8 mouse cellular contexts compared by ENCODE assay signal in the genomic region with DNA sequence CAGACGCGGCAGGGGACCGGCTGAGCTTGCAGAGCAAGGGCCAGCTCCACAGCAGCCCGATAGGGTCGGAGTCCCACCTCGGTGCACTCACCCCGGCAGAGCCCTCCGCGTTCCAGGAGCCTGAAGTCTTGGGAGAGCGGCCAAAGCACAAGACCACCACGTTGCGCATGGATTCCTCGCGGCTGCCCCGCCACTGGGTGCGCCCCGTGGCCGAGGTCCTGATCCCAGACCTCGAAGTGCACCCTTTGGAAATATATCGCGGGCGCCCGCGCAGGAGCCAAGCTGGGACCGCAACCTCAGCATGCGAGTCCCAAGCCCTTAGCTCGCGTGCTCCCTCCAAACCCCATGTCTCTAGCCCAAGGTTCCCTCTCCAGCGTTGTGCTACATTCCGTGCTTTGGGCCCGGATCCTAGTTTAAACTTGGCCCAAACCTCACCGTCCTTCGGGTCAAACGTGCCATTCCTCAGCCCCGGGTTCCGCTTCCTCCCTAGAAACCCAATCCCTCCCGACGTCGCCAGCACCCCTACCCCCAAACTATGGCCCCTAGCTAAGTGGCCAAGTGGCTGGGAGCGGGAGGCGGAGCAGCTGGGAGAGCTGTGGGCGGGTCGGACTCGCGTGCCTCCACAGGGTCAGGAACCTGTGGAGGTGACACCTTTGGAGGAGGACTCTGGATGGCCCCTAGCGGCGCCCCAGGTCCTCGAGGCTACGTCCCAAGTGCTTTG. TPM values are rescaled to one million over a fixed set of nuclear protein-coding genes. Genes with fewer than 3 reads are reported as not detected.
DNase-seq lines count a peak whose midpoint lies in the region; ATAC-seq and TF ChIP-seq lines count a peak whose summit lies in the region.

No protein-coding gene starts in this region.

- no peaks in the 10 kb centered on the region for H3K9me3 ChIP-seq in limb, embryonic 11.5 days (ENCODE audit: control insufficient read depth, low read length)
- no peaks in the 10 kb centered on the region for H3K9me3 ChIP-seq in midbrain, embryonic 12.5 days

- TF ChIP-seq POLR2A in thymus, adult 2 months (IDR thresholded peaks at IDR 0.05; ENCODE audit: control insufficient read depth, extremely low read depth, insufficient read depth, low read length, poor library complexity) = no peak

- H3K27me3 ChIP-seq in limb, embryonic 11.5 days (ENCODE audit: control insufficient read depth, insufficient read depth, low read length) = peaks cover 26% of the 10 kb centered on the region
- H3K27me3 ChIP-seq in midbrain, embryonic 12.5 days = peaks cover 40% of the 10 kb centered on the region
- peaks cover 9% of the 10 kb centered on the region; the same call in 1 of the 2 replicates for H3K27me3 ChIP-seq in thymus, adult 2 months (ENCODE audit: control insufficient read depth, insufficient read depth, low read length)

- peak; percentile 12; the same call in 1 of the 2 replicates for ATAC-seq in limb, embryonic 11.5 days (ENCODE audit: insufficient number of reproducible peaks, low FRiP score, low TSS enrichment, low read depth)
- no peak for ATAC-seq in midbrain, embryonic 12.5 days (ENCODE audit: low FRiP score, low read depth)
- no peak for ATAC-seq in activated CD4-positive, CD25-positive, alpha-beta regulatory T cell, adult 4 months

- WGBS in limb, embryonic 11.5 days = under 1% methylated on average over 49 of the region's 49 CpGs
- under 1% methylated on average over 48 of the region's 49 CpGs for WGBS in midbrain, embryonic 12.5 days
- 5% methylated on average over 49 of the region's 49 CpGs for WGBS in thymus, adult 2 months

- H3K4me3 ChIP-seq in limb, embryonic 11.5 days (ENCODE audit: low read depth, low read length) = peak overlapping the region; percentile 27
- H3K4me3 ChIP-seq in midbrain, embryonic 12.5 days = peak overlapping the region; percentile 18
- H3K4me3 ChIP-seq in thymus, adult 2 months (ENCODE audit: control insufficient read depth, insufficient read depth, low read length) = no peak overlapping the region

- H3K4me1 ChIP-seq in limb, embryonic 11.5 days (ENCODE audit: control insufficient read depth, insufficient read depth, low read length) = peaks cover 24% of the 10 kb centered on the region
- peaks cover 29% of the 10 kb centered on the region for H3K4me1 ChIP-seq in midbrain, embryonic 12.5 days
- no peaks in the 10 kb centered on the region for H3K4me1 ChIP-seq in thymus, adult 2 months (replicated peaks; ENCODE audit: control insufficient read depth, insufficient read depth, low read length)

- DNase-seq in heart, adult 11 months = peak; percentile 95
- DNase-seq in heart, postnatal 25 days (ENCODE audit: low spot score) = no peak
- peak; percentile 41 for DNase-seq in embryo, embryonic 9.5 days (ENCODE audit: extremely low spot score)
- peak; percentile 40 to 53 for DNase-seq in heart, postnatal 36 days
- DNase-seq in limb, embryonic 11.5 days (ENCODE audit: low spot score) = peak; percentile 67
- no peak for DNase-seq in thymus, adult 2 months

- H3K36me3 ChIP-seq in limb, embryonic 11.5 days (ENCODE audit: control insufficient read depth, insufficient read depth, low read length) = no peaks in the 10 kb centered on the region
- H3K36me3 ChIP-seq in midbrain, embryonic 12.5 days = no peaks in the 10 kb centered on the region
- no peaks in the 10 kb centered on the region for H3K36me3 ChIP-seq in thymus, adult 2 months (ENCODE audit: control insufficient read depth, insufficient read depth, low read length)

- intact Hi-C loops in heart, postnatal 25 days (cut with DNase I) = loop anchor here (5.0 kb wide), 1 partner anchor 105 kb away; no protein-coding TSS in a partner anchor
- intact Hi-C loops in heart, postnatal 36 days (cut with DNase I) = loop anchor here (2.0 to 5.0 kb wide), 3 partner anchors 45 to 165 kb away; no protein-coding TSS in a partner anchor

- peak overlapping the region; percentile 50 for H3K4me2 ChIP-seq in limb, embryonic 11.5 days (ENCODE audit: low read depth, severe bottlenecking)
- peak overlapping the region; percentile 41 for H3K4me2 ChIP-seq in midbrain, embryonic 12.5 days (replicated peaks)

- peak overlapping the region; percentile 53; the same call in 1 of the 2 replicates for H3K9ac ChIP-seq in limb, embryonic 11.5 days (ENCODE audit: low read length)
- H3K9ac ChIP-seq in midbrain, embryonic 12.5 days (replicated peaks) = peak overlapping the region; percentile 39; the same call in 1 of the 2 replicates

- TF ChIP-seq CTCF in thymus, adult 2 months (IDR thresholded peaks at IDR 0.05; ENCODE audit: borderline replicate concordance, control insufficient read depth, extremely low read depth, insufficient read depth, low read length, poor library complexity) = no peak

- no peak overlapping the region for H3K27ac ChIP-seq in limb, embryonic 11.5 days (replicated peaks; ENCODE audit: low read depth, low read length)
- no peak overlapping the region for H3K27ac ChIP-seq in midbrain, embryonic 12.5 days (replicated peaks)
- H3K27ac ChIP-seq in thymus, adult 2 months (ENCODE audit: control insufficient read depth, insufficient read depth, low read length) = no peak overlapping the region

RNA-seq across cellular contexts. Expression of gene Dctn1, which starts 3.6 kb away (rescaled TPM):
- total RNA-seq in heart, postnatal 25 days (2021) = 100 to 1,000 TPM; 134 to 136 TPM
- 100 to 1,000 TPM; 137 to 139 TPM for total RNA-seq in heart, postnatal 36 days (2021)
- 70.4 and 71.4 TPM in 2 replicates for polyA plus RNA-seq in limb, embryonic 11.5 days (2014; fragmentation: Nextera tagmentation; extraction: Ambion mirVana)
- 148 and 156 TPM in 2 replicates for polyA plus RNA-seq in midbrain, embryonic 12.5 days (2016; fragmentation: Nextera tagmentation; extraction: Ambion mirVana)
- polyA plus RNA-seq in thymus, adult 2 months (2012; rRNA removed) = 166 and 167 TPM in 2 replicates
- polyA plus RNA-seq in activated CD4-positive, CD25-positive, alpha-beta regulatory T cell, adult 4 months (2017; shearing (Covaris generic)) = 10 to 100 TPM; 12.7 to 24.6 TPM

RNA-seq across cellular contexts. Expression of gene 1700003E16Rik, which starts 5.9 kb away (rescaled TPM):
- under 1 TPM in 1 of 2 experiments, not detected in 1; 0.17 TPM for total RNA-seq in heart, postnatal 25 days (2021)
- under 1 TPM; 0.16 to 0.39 TPM for total RNA-seq in heart, postnatal 36 days (2021)
- 0.58 and 1.1 TPM in 2 replicates for polyA plus RNA-seq in limb, embryonic 11.5 days (2014; fragmentation: Nextera tagmentation; extraction: Ambion mirVana)
- 2.6 and 2.7 TPM in 2 replicates for polyA plus RNA-seq in midbrain, embryonic 12.5 days (2016; fragmentation: Nextera tagmentation; extraction: Ambion mirVana)
- 0.19 and 0.38 TPM in 2 replicates for polyA plus RNA-seq in thymus, adult 2 months (2012; rRNA removed)
- not detected for polyA plus RNA-seq in activated CD4-positive, CD25-positive, alpha-beta regulatory T cell, adult 4 months (2017; shearing (Covaris generic))

RNA-seq across cellular contexts. Expression of gene Wdr54, which starts 5.9 kb away (rescaled TPM):
- 1 to 10 TPM; 1.0 to 2.3 TPM for total RNA-seq in heart, postnatal 25 days (2021)
- 1 to 10 TPM; 1.4 to 1.5 TPM for total RNA-seq in heart, postnatal 36 days (2021)
- 11.5 and 13.7 TPM in 2 replicates for polyA plus RNA-seq in limb, embryonic 11.5 days (2014; fragmentation: Nextera tagmentation; extraction: Ambion mirVana)
- 11.2 and 13.3 TPM in 2 replicates for polyA plus RNA-seq in midbrain, embryonic 12.5 days (2016; fragmentation: Nextera tagmentation; extraction: Ambion mirVana)
- polyA plus RNA-seq in thymus, adult 2 months (2012; rRNA removed) = 0.80 and 0.89 TPM in 2 replicates
- polyA plus RNA-seq in activated CD4-positive, CD25-positive, alpha-beta regulatory T cell, adult 4 months (2017; shearing (Covaris generic)) = under 1 TPM in 1 of 2 experiments, not detected in 1; 0.73 TPM

RNA-seq across cellular contexts. Expression of gene Rtkn, which starts 26.8 kb away (rescaled TPM):
- 1 to 10 TPM; 2.8 to 5.4 TPM for total RNA-seq in heart, postnatal 25 days (2021)
- total RNA-seq in heart, postnatal 36 days (2021) = 1 to 10 TPM; 4.6 to 5.5 TPM
- 29.2 and 30.5 TPM in 2 replicates for polyA plus RNA-seq in limb, embryonic 11.5 days (2014; fragmentation: Nextera tagmentation; extraction: Ambion mirVana)
- 31.9 and 39.5 TPM in 2 replicates for polyA plus RNA-seq in midbrain, embryonic 12.5 days (2016; fragmentation: Nextera tagmentation; extraction: Ambion mirVana)
- polyA plus RNA-seq in thymus, adult 2 months (2012; rRNA removed) = 40.5 and 41.3 TPM in 2 replicates
- polyA plus RNA-seq in activated CD4-positive, CD25-positive, alpha-beta regulatory T cell, adult 4 months (2017; shearing (Covaris generic)) = not detected

RNA-seq across cellular contexts. Expression of gene Ino80b, which starts 36.9 kb away (rescaled TPM):
- total RNA-seq in heart, postnatal 25 days (2021) = 10 to 100 TPM in 1 of 2 experiments, 1 to 10 TPM in 1; 7.0 to 12.7 TPM
- total RNA-seq in heart, postnatal 36 days (2021) = 10 to 100 TPM; 14.5 to 16.0 TPM
- 20.8 and 21.7 TPM in 2 replicates for polyA plus RNA-seq in limb, embryonic 11.5 days (2014; fragmentation: Nextera tagmentation; extraction: Ambion mirVana)
- 18.4 and 19.4 TPM in 2 replicates for polyA plus RNA-seq in midbrain, embryonic 12.5 days (2016; fragmentation: Nextera tagmentation; extraction: Ambion mirVana)
- polyA plus RNA-seq in thymus, adult 2 months (2012; rRNA removed) = 67.2 and 98.6 TPM in 2 replicates
- 1 to 10 TPM; 1.3 to 2.4 TPM for polyA plus RNA-seq in activated CD4-positive, CD25-positive, alpha-beta regulatory T cell, adult 4 months (2017; shearing (Covaris generic))

Comparison
In these comparisons a context has a peak if more than half of its experiments do, and no peak if none do; other contexts are left out.
1. DNase-seq: peak in heart, adult 11 months (single experiment), embryo, embryonic 9.5 days (single experiment), heart, postnatal 36 days (2 of 2) and limb, embryonic 11.5 days (single experiment); none in heart, postnatal 25 days (single experiment) and thymus, adult 2 months (single experiment).